Mouse (Mus musculus) kidney, postnatal 0 days (tissue): Measurements from ENCODE around the gene Phf21a. TPM values are rescaled to one million over a fixed set of nuclear protein-coding genes. Genes with fewer than 3 reads are reported as not detected.
A peak's percentile ranks its signal among the peaks of the same experiment; 100 is the strongest.

Source experiments
- ATAC-seq: fragments of 200-750 bp; cut with Nextera tagmentation; replicated peaks from 2 replicates; pipeline ENCODE4 v1.8.0; 2017; ENCODE audit warnings: low read depth, moderate number of reproducible peaks, moderate TSS enrichment, moderate library complexity; ENCODE audit not compliant: low FRiP score
- DNase-seq: peaks from one replicate; pipeline ENCODE4 v3.0.0-alpha.2; 2016; ENCODE audit warnings: low spot score
- H3K27ac ChIP-seq: fragments of 300-500 bp; sonication (generic); 2 replicates; pipeline ENCODE4 v1.5.1; 2014; ENCODE audit warnings: mild to moderate bottlenecking
- H3K27me3 ChIP-seq: fragments of 300-500 bp; sonication (generic); 2 replicates; pipeline ENCODE4 v1.6.1; 2014; ENCODE audit warnings: low read length, mixed read lengths; ENCODE audit not compliant: insufficient read depth
- H3K36me3 ChIP-seq: fragments of 300-500 bp; sonication (generic); 2 replicates; pipeline ENCODE4 v1.6.1; 2014; ENCODE audit warnings: low read length, mixed read lengths; ENCODE audit not compliant: insufficient read depth
- H3K4me1 ChIP-seq: fragments of 300-500 bp; sonication (generic); replicated peaks from 2 replicates; pipeline ENCODE4 v1.6.1; 2014; ENCODE audit warnings: antibody characterized with exemption, low read length, mixed read lengths; ENCODE audit not compliant: insufficient read depth
- H3K4me2 ChIP-seq: fragments of 300-500 bp; sonication (generic); 2 replicates; pipeline ENCODE4 v1.6.1; 2014; ENCODE audit warnings: mild to moderate bottlenecking, low read length, moderate library complexity, mixed read lengths
- H3K4me3 ChIP-seq: fragments of 300-500 bp; sonication (generic); replicated peaks from 2 replicates; pipeline ENCODE4 v1.5.1; 2014; ENCODE audit warnings: low read depth, low read length
- H3K9ac ChIP-seq: fragments of 300-500 bp; sonication (generic); 2 replicates; pipeline ENCODE4 v1.6.1; 2014; ENCODE audit warnings: low read depth, low read length
- H3K9me3 ChIP-seq: fragments of 300-500 bp; sonication (generic); replicated peaks from 2 replicates; pipeline ENCODE4 v1.6.1; 2016; ENCODE audit warnings: low read length, inconsistent platforms, mixed read lengths
- CTCF ChIP-seq: IDR thresholded peaks from 2 replicates; pipeline ENCODE4 v1.5.1; 2016; ENCODE audit warnings: antibody characterized with exemption, low read depth, mild to moderate bottlenecking, moderate library complexity
- WGBS: fragments of 180-500 bp; shearing (Covaris S2); extraction: QIAGEN DNeasy Blood & Tissue Kit; methylation state at CpG from one replicate; pipeline ENCODE4 v1.1.7; 2014; 5-methylcytosine and 5-hydroxymethylcytosine counted together
- polyA plus RNA-seq: library from polyadenylated mRNA; unstranded; fragments of >200 nt; fragmentation: Nextera tagmentation; extraction: Ambion mirVana; gene quantifications from 2 replicates; pipeline ENCODE4 v1.2.1, GENCODE M21; 2015

Phf21a gene
- polyA plus RNA-seq, 1 experiment from 2014 or later = 18.6 TPM

- no peaks in the 10 kb centered on the region for H3K9me3 ChIP-seq
- peaks cover 10% of the 10 kb centered on the region; the same call in 1 of the 2 replicates for H3K36me3 ChIP-seq
- no peak overlapping the region for H3K4me3 ChIP-seq
- H3K27ac ChIP-seq = no peak overlapping the region
- 96% methylated on average over 1 of the region's 1 CpGs for WGBS
- TF ChIP-seq CTCF = no peak
- no peak for ATAC-seq
- H3K4me2 ChIP-seq = no peak overlapping the region
- H3K9ac ChIP-seq = no peak overlapping the region
- no peaks in the 10 kb centered on the region for H3K27me3 ChIP-seq
- DNase-seq = no peak
- no peaks in the 10 kb centered on the region for H3K4me1 ChIP-seq
These were observed 153.2 kb downstream of the Phf21a start for GRCm38 (mm10) chr2:92246112-92246511.

GRCm38 (mm10) chr2:92247711-92248110 is 154.8 kb downstream of the Phf21a start:
- Histone ChIP-seq H3K36me3 (peaks cover 8% of the 10 kb centered on the region; the same call in 1 of the 2 replicates), H3K9me3 (no peaks in the 10 kb centered on the region), H3K4me3 (no peak overlapping the region), H3K4me1 (no peaks in the 10 kb centered on the region), H3K27me3 (no peaks in the 10 kb centered on the region), H3K4me2 (no peak overlapping the region), H3K27ac (no peak overlapping the region), H3K9ac (no peak overlapping the region)
- ATAC-seq (no peak), DNase-seq (no peak)
- 96% methylated on average over 2 of the region's 2 CpGs for WGBS
- TF ChIP-seq CTCF = no peak

GRCm38 (mm10) chr2:92250472-92250871 is 157.6 kb downstream of the Phf21a start:
- Histone ChIP-seq H3K27me3 (no peaks in the 10 kb centered on the region), H3K4me1 (no peaks in the 10 kb centered on the region), H3K36me3 (peaks cover 4% of the 10 kb centered on the region; the same call in 1 of the 2 replicates), H3K9ac (no peak overlapping the region), H3K9me3 (no peaks in the 10 kb centered on the region), H3K4me2 (no peak overlapping the region), H3K27ac (no peak overlapping the region), H3K4me3 (no peak overlapping the region)
- WGBS = 85% methylated on average over 2 of the region's 2 CpGs
- TF ChIP-seq CTCF = no peak
- no peak for ATAC-seq
- no peak for DNase-seq

- 80% methylated on average over 5 of the region's 5 CpGs for WGBS
- Histone ChIP-seq H3K27ac (no peak overlapping the region), H3K27me3 (no peaks in the 10 kb centered on the region), H3K4me3 (no peak overlapping the region), H3K4me1 (no peaks in the 10 kb centered on the region), H3K4me2 (no peak overlapping the region), H3K36me3 (no peaks in the 10 kb centered on the region), H3K9me3 (no peaks in the 10 kb centered on the region), H3K9ac (no peak overlapping the region)
- DNase-seq (no peak), ATAC-seq (no peak)
- TF ChIP-seq CTCF = no peak
These were observed 160.9 kb downstream of the Phf21a start for GRCm38 (mm10) chr2:92253777-92254176.

- no peak for DNase-seq
- 54% methylated on average over 7 of the region's 7 CpGs for WGBS
- Histone ChIP-seq H3K9ac (no peak overlapping the region), H3K4me2 (no peak overlapping the region), H3K4me3 (no peak overlapping the region), H3K36me3 (no peaks in the 10 kb centered on the region), H3K4me1 (no peaks in the 10 kb centered on the region), H3K9me3 (no peaks in the 10 kb centered on the region), H3K27me3 (no peaks in the 10 kb centered on the region), H3K27ac (no peak overlapping the region)
- no peak for ATAC-seq
- TF ChIP-seq CTCF = 0 out of 2 replicates have a peak, but pooled peaks have one; percentile 8
These were observed 163.2 kb downstream of the Phf21a start for GRCm38 (mm10) chr2:92256141-92256540.

GRCm38 (mm10) chr2:92257372-92257956 is 164.5 kb downstream of the Phf21a start:
- Histone ChIP-seq H3K4me1 (no peaks in the 10 kb centered on the region), H3K36me3 (no peaks in the 10 kb centered on the region), H3K9me3 (no peaks in the 10 kb centered on the region), H3K27ac (no peak overlapping the region), H3K9ac (no peak overlapping the region), H3K4me2 (no peak overlapping the region), H3K4me3 (no peak overlapping the region), H3K27me3 (no peaks in the 10 kb centered on the region)
- DNase-seq = no peak
- TF ChIP-seq CTCF = no peak
- no peak for ATAC-seq
- 73% methylated on average over 4 of the region's 4 CpGs for WGBS

GRCm38 (mm10) chr2:92259924-92260323 is 167.0 kb downstream of the Phf21a start:
- H3K9ac ChIP-seq = no peak overlapping the region
- no peaks in the 10 kb centered on the region for H3K9me3 ChIP-seq
- H3K36me3 ChIP-seq = no peaks in the 10 kb centered on the region
- no peak for TF ChIP-seq CTCF
- no peak overlapping the region for H3K4me3 ChIP-seq
- no peak overlapping the region for H3K27ac ChIP-seq
- ATAC-seq = no peak
- H3K27me3 ChIP-seq = no peaks in the 10 kb centered on the region
- 87% methylated on average over 2 of the region's 2 CpGs for WGBS
- no peak for DNase-seq
- H3K4me2 ChIP-seq = no peak overlapping the region
- H3K4me1 ChIP-seq = no peaks in the 10 kb centered on the region
